Mouse (Mus musculus) lung, postnatal 36 days (tissue): ENCODE data around the gene Il17rb.

ENCODE experiments used
- DNase-seq: peaks from one replicate; pipeline ENCODE4 v3.0.0; 2022; ENCODE audit warnings: mixed read lengths

Gene Il17rb

GRCm38 (mm10) chr14:30015008-30015407 is 6.3 kb upstream of the Il17rb start:
- DNase-seq: no peak

GRCm38 (mm10) chr14:30014487-30014886 is 5.8 kb upstream of the Il17rb start:
- no peak for DNase-seq

- no peak for DNase-seq
These were observed 3.3 kb upstream of the Il17rb start for GRCm38 (mm10) chr14:30011886-30012560.

- peak; percentile 69 for DNase-seq
These were observed 1.3 kb upstream of the Il17rb start for GRCm38 (mm10) chr14:30009864-30010560.

- no peak for DNase-seq
These were observed 9.3 kb downstream of the Il17rb start for GRCm38 (mm10) chr14:29999475-29999811.

- DNase-seq: no peak
These were observed 9.8 kb downstream of the Il17rb start for GRCm38 (mm10) chr14:29998747-29999474.

- DNase-seq: no peak
These were observed 11.4 kb downstream of the Il17rb start for GRCm38 (mm10) chr14:29997345-29997744.

GRCm38 (mm10) chr14:29996000-29996751 is 12.5 kb downstream of the Il17rb start:
- DNase-seq: no peak

GRCm38 (mm10) chr14:29994976-29995375 is 13.7 kb downstream of the Il17rb start:
- no peak for DNase-seq

GRCm38 (mm10) chr14:29988337-29988736 is 20.4 kb downstream of the Il17rb start:
- DNase-seq: no peak

GRCm38 (mm10) chr14:29987739-29988138 is 21.0 kb downstream of the Il17rb start:
- DNase-seq: no peak

- DNase-seq: no peak
These were observed 21.4 kb downstream of the Il17rb start for GRCm38 (mm10) chr14:29987276-29987675.

GRCm38 (mm10) chr14:29986096-29986495 is 22.6 kb downstream of the Il17rb start:
- no peak for DNase-seq

- DNase-seq: peak; percentile 45
These were observed 28.1 kb downstream of the Il17rb start for GRCm38 (mm10) chr14:29980447-29981205.

GRCm38 (mm10) chr14:29978254-29979204 is 30.2 kb downstream of the Il17rb start, which contains the start of gene Actr8:
Gene Actr8 (plus strand): TSS chr14:29978337.
- DNase-seq: peak; percentile 93

GRCm38 (mm10) chr14:29976927-29977326 is 31.8 kb downstream of the Il17rb start:
- no peak for DNase-seq

GRCm38 (mm10) chr14:29971993-29972392 is 36.7 kb downstream of the Il17rb start:
- peak; percentile 13 for DNase-seq

GRCm38 (mm10) chr14:29971446-29971845 is 37.2 kb downstream of the Il17rb start:
- DNase-seq: no peak

- peak; percentile 100 for DNase-seq
These were observed 40.4 kb downstream of the Il17rb start, which contains the start of gene Selenok for GRCm38 (mm10) chr14:29968075-29968821. Gene Selenok (plus strand): TSS chr14:29968308.

- DNase-seq: peak; percentile 10
These were observed 41.1 kb downstream of the Il17rb start for GRCm38 (mm10) chr14:29967611-29968010.
